Mouse (Mus musculus) myocyte (in vitro differentiated cells): Measurements from ENCODE around the gene Rps6kl1. TPM values are rescaled to one million over a fixed set of nuclear protein-coding genes. Genes with fewer than 3 reads are reported as not detected.

Experiments used
- H3K27me3 ChIP-seq: one replicate; pipeline ENCODE4 v1.6.1; 2011; ENCODE audit not compliant: control insufficient read depth, insufficient read depth, insufficient read length
- H3K36me3 ChIP-seq: one replicate; pipeline ENCODE4 v1.6.1; 2011; ENCODE audit not compliant: control insufficient read depth, insufficient read depth
- H3K4me2 ChIP-seq: one replicate; pipeline ENCODE4 v1.6.1; 2011; ENCODE audit warnings: low read depth, control low read depth
- H3K4me3 ChIP-seq: one replicate; pipeline ENCODE4 v1.5.1; 2011; ENCODE audit warnings: mild to moderate bottlenecking, control low read depth, moderate library complexity
- H3K79me2 ChIP-seq: one replicate; pipeline ENCODE4 v1.6.1; 2011; ENCODE audit not compliant: control insufficient read depth, insufficient read depth
- H3ac ChIP-seq: one replicate; pipeline ENCODE4 v1.6.1; 2011; ENCODE audit not compliant: control insufficient read depth, insufficient read length
- CEBPB ChIP-seq: IDR thresholded peaks from 2 replicates; pipeline ENCODE4 v1.6.1; 2011; ENCODE audit warnings: mild to moderate bottlenecking, moderate library complexity; ENCODE audit not compliant: poor library complexity, insufficient read depth, severe bottlenecking
- E2F4 ChIP-seq: IDR thresholded peaks from one replicate; pipeline ENCODE4 v1.6.1; 2011; ENCODE audit warnings: mild to moderate bottlenecking, control low read depth, moderate library complexity; ENCODE audit not compliant: insufficient read depth
- MAX ChIP-seq: IDR thresholded peaks from one replicate; pipeline ENCODE4 v1.6.1; 2011; ENCODE audit warnings: low read depth, mild to moderate bottlenecking, control low read depth
- MYOD1 ChIP-seq, 3 experiments: IDR thresholded peaks; one replicate each; pipeline ENCODE4 v1.6.1; 2011; ENCODE audit warnings: control low read depth in 2 of 3, low read depth in 2 of 3, mild to moderate bottlenecking in 2 of 3, moderate library complexity in 1 of 3; ENCODE audit not compliant: insufficient read length in 2 of 3, control insufficient read depth in 1 of 3
- MYOG ChIP-seq, 3 experiments: IDR thresholded peaks; one replicate each; pipeline ENCODE4 v1.6.1; 2011; ENCODE audit warnings: control low read depth in 2 of 3, low read depth in 2 of 3, mild to moderate bottlenecking in 2 of 3; ENCODE audit not compliant: insufficient read length in 2 of 3, control insufficient read depth in 1 of 3, insufficient read depth in 1 of 3
- POLR2A ChIP-seq: IDR thresholded peaks from one replicate; pipeline ENCODE4 v1.6.1; 2011; ENCODE audit warnings: low read depth, mild to moderate bottlenecking, control low read depth, moderate library complexity; ENCODE audit not compliant: insufficient read length
- POLR2AphosphoS2 ChIP-seq: IDR thresholded peaks from one replicate; pipeline ENCODE4 v1.6.1; 2011; ENCODE audit warnings: low read depth, control low read depth; ENCODE audit not compliant: insufficient read length
- REST ChIP-seq: IDR thresholded peaks from one replicate; pipeline ENCODE4 v1.6.1; 2011; ENCODE audit warnings: mild to moderate bottlenecking, control low read depth, moderate library complexity; ENCODE audit not compliant: insufficient read depth, insufficient read length
- SRF ChIP-seq: IDR thresholded peaks from one replicate; pipeline ENCODE4 v1.6.1; 2011; ENCODE audit warnings: low read depth; ENCODE audit not compliant: control insufficient read depth, insufficient read length
- TCF12 ChIP-seq: IDR thresholded peaks from one replicate; pipeline ENCODE4 v1.6.1; 2011; ENCODE audit warnings: mild to moderate bottlenecking, control low read depth; ENCODE audit not compliant: poor library complexity, insufficient read depth, severe bottlenecking
- TCF3 ChIP-seq: IDR thresholded peaks from one replicate; pipeline ENCODE4 v1.6.1; 2011; ENCODE audit warnings: low read depth, control low read depth; ENCODE audit not compliant: insufficient read length
- USF1 ChIP-seq: IDR thresholded peaks from one replicate; pipeline ENCODE4 v1.6.1; 2011; ENCODE audit warnings: low read depth, mild to moderate bottlenecking, control low read depth, moderate library complexity
- polyA plus RNA-seq: library from polyadenylated mRNA; unstranded; fragments of >200 nt; fragmentation: generic; extraction: Trizol; gene quantifications from one replicate; pipeline ENCODE4 v1.2.1, GENCODE M21; 2012; ENCODE audit warnings: missing spikeins

Gene Rps6kl1
- polyA plus RNA-seq, 1 experiment, result 0.53 TPM

DNA sequence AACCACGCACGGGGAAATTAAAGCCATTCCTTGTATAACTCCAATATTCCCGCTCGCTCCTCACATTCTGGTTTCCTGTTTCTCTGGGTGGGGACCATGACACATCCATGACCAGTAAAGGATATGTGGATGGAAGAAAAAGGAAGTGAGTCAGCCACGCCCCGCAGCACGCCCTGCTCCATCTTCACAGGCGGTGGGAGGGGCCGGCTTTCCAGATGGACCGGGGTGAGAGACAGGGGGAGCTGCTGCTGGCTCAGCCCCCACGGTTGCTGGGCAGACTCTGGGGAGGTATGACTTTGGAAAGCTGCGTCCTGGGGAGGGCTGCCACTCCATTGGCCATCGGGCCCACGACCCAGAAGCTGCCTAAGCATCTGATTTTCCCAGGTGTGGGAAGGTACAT is 57.1 kb downstream of the Rps6kl1 start:
- Histone ChIP-seq H3K27me3 (no peaks in the 10 kb centered on the region), H3K36me3 (peaks cover 3% of the 10 kb centered on the region), H3ac (no peak overlapping the region), H3K79me2 (no peaks in the 10 kb centered on the region), H3K4me2 (peak overlapping the region; percentile 87), H3K4me3 (peak overlapping the region; percentile 3)
- TF ChIP-seq E2F4 (no peak), MAX (no peak), POLR2A (peak; percentile 33), MYOD1 (IDR thresholded peaks at IDR 0.05; ENCODE audit: control insufficient read depth in 1 of 3, insufficient read length in 2 of 3, low read depth in 2 of 3) (peak in 2 of 3 experiments; percentile 1 to 3), REST (no peak), CEBPB (no peak), TCF12 (no peak), POLR2AphosphoS2 (peak; percentile 91), TCF3 (no peak), SRF (peak; percentile 78), USF1 (no peak), MYOG (IDR thresholded peaks at IDR 0.05; ENCODE audit: control insufficient read depth in 1 of 3, insufficient read depth in 1 of 3, insufficient read length in 2 of 3, low read depth in 2 of 3) (no peak)

DNA sequence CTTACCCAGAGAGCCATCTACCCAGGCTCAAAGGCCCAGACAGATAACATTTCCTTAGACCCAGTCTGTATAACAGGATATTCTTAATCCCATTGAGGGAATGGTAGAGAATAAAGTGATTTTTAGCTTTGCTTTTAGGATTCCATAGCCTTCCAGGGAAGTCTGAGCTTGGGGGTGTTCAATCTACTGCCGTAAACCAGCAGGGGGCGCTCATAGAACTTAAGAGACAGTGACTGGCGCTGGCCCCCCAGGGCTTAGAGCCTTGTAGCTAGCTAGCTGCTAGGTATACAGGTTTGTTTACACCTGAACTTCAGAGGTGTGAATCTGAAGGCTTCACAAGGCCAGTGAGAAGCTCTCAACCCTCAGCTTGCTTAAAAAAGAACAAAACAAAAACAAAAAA is 58.9 kb downstream of the Rps6kl1 start:
- Histone ChIP-seq H3K27me3 (no peaks in the 10 kb centered on the region), H3K4me2 (no peak overlapping the region), H3K36me3 (peaks cover 12% of the 10 kb centered on the region), H3K4me3 (no peak overlapping the region), H3K79me2 (no peaks in the 10 kb centered on the region), H3ac (no peak overlapping the region)
- TF ChIP-seq POLR2AphosphoS2 (no peak), TCF3 (no peak), MAX (no peak), MYOD1 (IDR thresholded peaks at IDR 0.05; ENCODE audit: control insufficient read depth in 1 of 3, insufficient read length in 2 of 3, low read depth in 2 of 3) (no peak), POLR2A (no peak), MYOG (IDR thresholded peaks at IDR 0.05; ENCODE audit: control insufficient read depth in 1 of 3, insufficient read depth in 1 of 3, insufficient read length in 2 of 3, low read depth in 2 of 3) (no peak), E2F4 (no peak), CEBPB (no peak), USF1 (no peak), TCF12 (no peak), REST (no peak), SRF (no peak)

GRCm38 (mm10) chr12:85091190-85091589 is 59.9 kb downstream of the Rps6kl1 start:
- Histone ChIP-seq H3K4me2 (no peak overlapping the region), H3K4me3 (no peak overlapping the region), H3ac (no peak overlapping the region), H3K36me3 (peaks cover 16% of the 10 kb centered on the region), H3K27me3 (no peaks in the 10 kb centered on the region), H3K79me2 (no peaks in the 10 kb centered on the region)
- no peak for TF ChIP-seq CEBPB

DNA sequence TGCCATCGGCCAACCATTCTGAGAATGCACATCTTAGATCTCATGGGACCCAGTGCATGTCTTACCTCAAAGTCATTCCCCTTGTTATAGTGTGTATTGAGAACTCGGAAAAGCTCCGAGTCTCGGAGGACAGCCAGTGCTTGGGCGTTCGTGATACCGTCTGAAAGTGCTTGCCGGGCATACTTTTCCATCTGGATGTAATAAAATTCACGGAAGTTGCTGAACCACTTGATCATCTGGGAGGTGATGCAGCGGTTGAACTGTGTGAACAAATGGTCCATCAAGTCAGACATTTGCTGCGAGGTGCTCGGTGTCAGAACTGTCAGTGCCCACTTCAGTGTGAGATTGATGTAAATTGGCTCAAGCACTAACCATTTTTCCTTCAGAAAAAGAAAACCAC is 63.2 kb downstream of the Rps6kl1 start:
- peaks cover 16% of the 10 kb centered on the region for H3K36me3 ChIP-seq
- H3K4me2 ChIP-seq, result no peak overlapping the region
- H3ac ChIP-seq, result no peak overlapping the region
- no peaks in the 10 kb centered on the region for H3K79me2 ChIP-seq
- TF ChIP-seq POLR2AphosphoS2, result no peak
- no peak for TF ChIP-seq MAX
- no peak for TF ChIP-seq POLR2A
- no peak for TF ChIP-seq TCF12
- TF ChIP-seq CEBPB, result no peak
- no peak for TF ChIP-seq MYOG (IDR thresholded peaks at IDR 0.05; ENCODE audit: control insufficient read depth in 1 of 3, insufficient read depth in 1 of 3, insufficient read length in 2 of 3, low read depth in 2 of 3)
- no peak for TF ChIP-seq USF1
- no peak for TF ChIP-seq E2F4
- no peaks in the 10 kb centered on the region for H3K27me3 ChIP-seq
- no peak overlapping the region for H3K4me3 ChIP-seq

Other genes with a start within 250 kb of the Rps6kl1 start
- gene Fcf1, start 180.4 kb downstream of the Rps6kl1 start, polyA plus RNA-seq, result 129 TPM
- 17.4 TPM for gene Arel1, start 180.4 kb downstream of the Rps6kl1 start, polyA plus RNA-seq
- 21.0 TPM for gene Ylpm1, start 154.9 kb downstream of the Rps6kl1 start, polyA plus RNA-seq
- 1.9 TPM for gene Prox2, start 40.5 kb downstream of the Rps6kl1 start, polyA plus RNA-seq
- gene Dlst, start 40.4 kb downstream of the Rps6kl1 start, polyA plus RNA-seq, result 219 TPM
- 41.9 TPM for gene Pgf, start 26.5 kb upstream of the Rps6kl1 start, polyA plus RNA-seq
- gene Eif2b2, start 68.2 kb upstream of the Rps6kl1 start, polyA plus RNA-seq, result 342 TPM
- gene Mlh3, start 119.3 kb upstream of the Rps6kl1 start, polyA plus RNA-seq, result 1.4 TPM
- 22.0 TPM for gene Acyp1, start 137.2 kb upstream of the Rps6kl1 start, polyA plus RNA-seq
- 1.7 TPM for gene Zc2hc1c, start 137.3 kb upstream of the Rps6kl1 start, polyA plus RNA-seq
- 40.4 TPM for gene Nek9, start 188.1 kb upstream of the Rps6kl1 start, polyA plus RNA-seq
- 193 TPM for gene Tmed10, start 223.6 kb upstream of the Rps6kl1 start, polyA plus RNA-seq